Mouse (Mus musculus) adrenal gland, adult 8-10 months (tissue): ENCODE measurements around the gene Cryba4. TPM values are rescaled to one million over a fixed set of nuclear protein-coding genes. Genes with fewer than 3 reads are reported as not detected.
A peak's percentile ranks its signal among the peaks of the same experiment; 100 is the strongest.

ENCODE experiments used
- DNase-seq: peaks from one replicate; pipeline ENCODE4 v3.0.0; 2022
- total RNA-seq, 4 experiments: library from RNA; stranded (reverse); gene quantifications; 2 replicates each; pipeline ENCODE4 v1.2.4; 2022

The Cryba4 gene
- total RNA-seq, 4 experiments from 2014 or later = 42.1 to 126 (median 66.3) TPM

- no peak for DNase-seq
Observed at GRCm38 (mm10) chr5:112265110-112265509, 12.8 kb upstream of the Cryba4 start.

- DNase-seq = no peak
Observed at GRCm38 (mm10) chr5:112264099-112264498, 11.8 kb upstream of the Cryba4 start.

- DNase-seq = no peak
Observed at GRCm38 (mm10) chr5:112260818-112261217, 8.5 kb upstream of the Cryba4 start.

DNA sequence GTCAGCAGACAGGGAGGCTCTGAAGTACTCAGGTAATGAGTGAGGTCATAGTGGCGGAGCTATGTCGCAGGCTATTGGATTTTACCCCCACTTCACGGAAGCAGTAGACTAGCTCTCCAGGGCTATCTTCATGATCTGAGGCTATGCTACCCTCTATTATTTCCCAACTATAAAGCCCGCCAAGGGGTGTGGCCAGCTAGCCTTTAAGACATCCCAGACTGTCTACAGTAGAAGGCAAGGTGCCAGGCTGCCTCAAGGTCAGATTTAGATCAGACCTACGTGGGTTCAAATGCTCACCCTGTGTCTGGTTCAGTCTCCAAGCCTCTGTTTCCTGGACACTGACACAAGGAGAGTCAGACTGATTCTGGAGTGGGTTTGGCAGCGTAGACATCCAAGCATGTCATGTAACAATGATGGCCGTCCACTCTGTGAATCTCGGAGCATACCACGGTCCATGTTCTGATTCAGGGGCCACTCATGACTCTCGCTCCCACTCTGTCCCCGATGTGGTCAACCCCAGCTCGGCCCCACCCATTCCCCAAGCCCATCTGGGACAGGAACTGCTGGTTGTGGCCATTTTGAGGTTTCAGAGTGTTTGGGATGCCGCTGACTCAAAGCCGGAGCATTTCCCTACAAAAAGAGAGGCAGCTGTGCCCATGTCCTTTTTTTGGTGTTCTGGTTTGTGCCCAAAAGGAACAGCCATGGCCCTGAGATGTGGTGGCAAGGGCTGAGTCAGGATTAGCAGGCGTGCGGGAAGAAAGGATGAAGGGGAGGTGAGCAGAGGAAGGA is 7.7 kb upstream of the Cryba4 start:
- DNase-seq = no peak

DNA sequence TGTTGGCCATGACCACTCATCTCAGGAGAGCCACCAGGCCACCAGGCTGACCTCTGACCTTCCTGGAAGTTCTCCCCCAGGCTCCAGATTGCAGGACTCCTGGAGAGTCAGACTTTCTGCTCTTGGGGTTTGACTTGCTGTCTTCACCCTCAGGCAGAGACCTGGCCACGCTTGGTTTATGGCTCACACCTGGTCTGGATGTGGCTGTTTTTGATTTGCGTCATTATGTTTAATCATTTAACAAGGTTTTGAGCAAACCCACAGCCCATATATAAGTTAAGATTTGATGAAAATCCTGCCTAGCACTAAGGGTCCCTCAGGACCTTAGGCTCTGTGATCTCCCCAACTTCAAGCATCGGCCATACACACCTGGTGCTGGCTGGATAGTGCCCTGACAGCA is 5.6 kb upstream of the Cryba4 start:
- no peak for DNase-seq

- no peak for DNase-seq
Observed at GRCm38 (mm10) chr5:112256457-112256856, 4.1 kb upstream of the Cryba4 start.

- peak; percentile 79 for DNase-seq
Observed at GRCm38 (mm10) chr5:112255426-112255825, 3.1 kb upstream of the Cryba4 start, which contains the start of gene Crybb1. Crybb1 (plus strand) TSS chr5:112255815.

- peak; percentile 94 for DNase-seq
Observed at GRCm38 (mm10) chr5:112254282-112254806, 2.0 kb upstream of the Cryba4 start.

DNA sequence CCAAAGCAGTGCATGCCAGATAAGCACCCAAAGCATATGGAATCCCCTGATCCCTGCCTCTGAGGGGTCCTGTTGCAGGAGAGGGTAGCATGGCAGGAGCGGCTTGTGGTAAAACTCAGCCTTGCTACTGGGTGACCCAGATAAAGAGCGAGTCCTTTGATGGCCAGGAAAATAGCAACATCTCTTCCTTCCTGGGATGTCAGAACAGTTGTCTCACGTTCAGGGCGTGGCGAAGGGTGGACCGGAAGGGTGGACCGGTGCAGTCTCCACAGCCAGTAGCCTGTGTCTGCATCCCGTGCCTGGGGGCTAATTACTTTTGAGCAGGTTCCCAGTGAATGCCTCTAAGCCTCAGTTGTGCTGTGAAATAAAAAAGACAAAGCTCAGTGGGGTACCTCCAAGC is 851 bp upstream of the Cryba4 start:
- peak; percentile 73 for DNase-seq

DNA sequence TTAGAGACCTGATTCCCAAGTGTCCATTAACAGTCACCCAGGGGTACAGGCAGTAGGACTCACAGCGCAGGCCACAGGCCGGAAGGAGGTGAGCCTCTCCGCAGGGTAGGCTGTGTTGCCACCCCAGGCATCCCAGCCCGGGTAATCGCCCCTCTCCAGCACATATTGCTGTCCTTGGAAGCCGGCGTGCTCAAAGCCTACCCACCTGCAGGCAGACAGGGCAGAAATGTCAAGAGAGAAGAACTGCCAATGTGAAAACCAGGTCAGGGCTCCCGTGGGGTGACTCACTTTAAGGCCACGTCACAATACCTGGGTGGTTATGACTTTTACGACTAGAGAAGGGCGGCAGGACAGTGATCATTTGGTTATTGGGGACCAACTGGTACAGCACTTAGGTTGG is 3.2 kb downstream of the Cryba4 start:
- peak; percentile 70 for DNase-seq

DNA sequence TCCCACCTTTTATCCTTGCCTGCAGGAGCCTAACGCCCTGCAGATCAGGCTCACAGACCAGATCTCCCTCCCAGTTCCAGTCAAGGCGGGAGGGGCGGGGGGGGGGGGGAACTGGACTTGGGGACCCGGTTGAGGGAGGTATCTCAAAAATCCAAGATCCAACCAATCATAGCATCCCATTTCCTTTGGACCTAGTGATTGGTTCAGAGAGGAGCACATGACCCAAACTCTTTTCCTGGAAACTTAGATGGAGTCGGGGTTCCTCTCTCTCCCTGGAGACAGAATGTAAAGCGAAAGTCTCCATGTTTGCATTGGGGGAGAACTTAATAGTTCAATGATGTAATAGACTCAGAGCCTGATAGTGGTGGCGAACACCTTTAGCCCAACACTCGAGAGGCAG is 4.9 kb downstream of the Cryba4 start:
- DNase-seq = no peak

DNA sequence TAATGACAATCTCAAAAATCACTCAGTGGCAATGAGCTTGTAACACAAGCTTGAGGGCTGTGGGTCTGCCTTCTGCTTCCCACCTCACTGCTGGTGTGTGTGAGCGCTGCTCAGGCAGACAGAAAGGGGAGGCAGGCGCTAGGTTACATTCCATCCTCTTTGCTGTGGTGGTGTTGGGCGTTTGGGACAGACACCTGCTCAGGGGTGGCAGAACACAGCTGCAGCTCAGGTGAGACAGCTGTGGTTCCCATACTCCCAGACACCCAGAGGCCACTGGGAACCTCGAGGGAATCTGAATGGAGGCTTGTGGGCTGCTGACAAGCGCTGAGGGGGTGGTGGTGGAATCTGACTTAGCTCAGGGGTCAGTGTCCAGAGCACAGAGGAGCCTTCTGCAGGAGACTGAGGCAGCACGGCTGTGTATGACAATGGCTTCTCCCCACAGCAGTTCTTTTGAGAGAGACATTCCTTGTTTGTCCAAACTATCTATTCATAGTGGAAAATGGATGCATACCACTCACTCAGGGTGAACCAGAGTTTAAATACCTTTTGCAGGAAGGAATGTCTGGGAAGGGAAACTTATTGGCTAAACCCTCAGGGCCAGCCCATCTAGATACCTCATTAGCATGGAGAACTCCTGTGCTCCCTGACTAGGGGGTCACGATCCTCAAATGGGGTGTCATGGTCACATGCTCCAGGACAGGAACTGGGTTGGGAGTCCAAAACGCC is 7.3 kb downstream of the Cryba4 start:
- no peak for DNase-seq

DNA sequence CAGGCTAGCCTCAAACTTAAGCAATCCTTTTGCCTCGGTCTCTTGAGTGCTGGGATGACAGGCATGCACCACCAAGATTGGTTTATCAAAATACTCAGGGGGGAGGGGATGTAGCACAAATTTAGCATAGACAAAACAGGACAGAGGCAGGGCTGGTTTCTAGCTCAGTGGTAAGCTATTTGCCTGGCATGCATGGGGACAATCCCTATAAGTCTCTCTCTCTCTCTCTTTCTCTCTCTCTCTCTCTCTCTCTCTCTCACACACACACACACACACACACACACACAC is 8.1 kb downstream of the Cryba4 start:
- DNase-seq = no peak

DNA sequence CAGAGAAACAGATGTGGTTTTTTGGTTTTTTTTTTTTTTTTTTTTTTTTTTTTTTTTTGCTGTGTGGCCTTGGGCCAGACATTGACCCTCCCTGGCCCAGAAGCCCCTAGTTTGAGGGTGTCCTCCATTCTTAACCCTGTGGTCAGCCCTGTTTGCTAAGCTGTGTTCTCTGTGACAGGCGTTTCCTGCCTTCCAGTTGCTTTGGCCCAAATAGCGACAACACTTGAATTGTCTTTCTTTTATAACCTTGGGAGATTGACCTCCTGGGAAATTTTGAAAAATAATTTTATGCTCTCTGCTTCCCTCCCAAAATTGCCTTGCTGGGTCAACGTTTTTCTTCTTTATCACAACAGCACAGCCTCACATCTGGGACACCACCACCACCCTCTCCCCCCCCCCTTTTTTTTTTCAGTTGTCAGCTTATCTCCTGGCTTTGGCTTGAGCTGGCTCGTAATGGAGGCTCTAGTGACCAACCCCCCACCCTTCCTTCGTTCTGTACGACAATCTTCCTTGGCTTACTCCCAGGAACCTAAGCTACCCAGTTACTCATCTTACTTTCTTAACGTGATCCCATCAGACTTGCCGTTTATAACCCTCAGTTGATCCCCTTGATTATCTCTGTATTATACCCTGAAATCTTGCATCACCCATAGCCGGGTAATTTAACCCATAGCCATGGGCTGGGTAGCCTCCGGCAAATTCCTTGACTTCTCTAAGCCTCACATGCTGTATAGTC is 8.6 kb downstream of the Cryba4 start:
- no peak for DNase-seq

- DNase-seq = no peak
Observed at GRCm38 (mm10) chr5:112243041-112243440, 9.3 kb downstream of the Cryba4 start.

DNA sequence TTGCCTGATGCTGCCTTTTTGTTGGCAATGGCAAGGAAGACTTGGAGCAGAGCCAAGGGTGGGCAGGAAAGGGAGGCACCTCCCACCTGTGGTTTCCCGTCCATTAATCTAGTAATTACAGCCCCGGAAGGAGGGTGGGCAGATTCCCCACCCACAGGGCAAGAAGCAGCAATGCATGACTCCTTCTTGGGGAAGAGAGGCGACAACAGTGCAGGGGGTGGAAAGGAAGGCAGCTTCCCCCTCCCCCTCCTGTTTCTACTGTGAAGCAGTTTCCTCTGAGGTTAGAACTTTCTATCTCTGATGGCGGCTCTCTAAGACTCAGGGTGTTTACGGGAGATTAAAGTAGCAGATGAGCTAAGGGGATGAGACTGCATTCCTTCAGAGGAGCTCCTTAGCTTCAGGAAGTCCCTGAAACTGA is 9.9 kb downstream of the Cryba4 start:
- DNase-seq = no peak

DNA sequence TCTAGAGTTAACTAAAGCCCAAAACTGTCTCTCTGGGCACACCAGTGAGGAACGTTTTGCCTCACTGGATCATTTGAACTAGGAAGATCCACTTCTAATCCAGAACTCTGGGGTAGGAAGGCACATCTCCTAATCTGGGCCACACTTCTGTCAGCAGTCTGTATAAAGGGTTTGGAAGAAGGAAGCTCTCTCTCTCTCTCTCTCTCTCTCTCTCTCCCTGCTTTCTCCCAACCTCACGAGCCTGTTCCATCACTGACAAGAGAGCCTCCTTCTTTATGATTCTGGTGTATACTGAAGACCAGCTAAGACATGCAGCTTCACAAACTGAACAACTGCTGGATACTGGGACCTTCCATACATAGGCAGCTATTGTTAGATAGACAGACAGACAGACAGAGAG is 10.5 kb downstream of the Cryba4 start:
- no peak for DNase-seq

- peak; percentile 84 for DNase-seq
Observed at GRCm38 (mm10) chr5:112240761-112241160, 11.6 kb downstream of the Cryba4 start.

- no peak for DNase-seq
Observed at GRCm38 (mm10) chr5:112238781-112239482, 13.4 kb downstream of the Cryba4 start.

DNA sequence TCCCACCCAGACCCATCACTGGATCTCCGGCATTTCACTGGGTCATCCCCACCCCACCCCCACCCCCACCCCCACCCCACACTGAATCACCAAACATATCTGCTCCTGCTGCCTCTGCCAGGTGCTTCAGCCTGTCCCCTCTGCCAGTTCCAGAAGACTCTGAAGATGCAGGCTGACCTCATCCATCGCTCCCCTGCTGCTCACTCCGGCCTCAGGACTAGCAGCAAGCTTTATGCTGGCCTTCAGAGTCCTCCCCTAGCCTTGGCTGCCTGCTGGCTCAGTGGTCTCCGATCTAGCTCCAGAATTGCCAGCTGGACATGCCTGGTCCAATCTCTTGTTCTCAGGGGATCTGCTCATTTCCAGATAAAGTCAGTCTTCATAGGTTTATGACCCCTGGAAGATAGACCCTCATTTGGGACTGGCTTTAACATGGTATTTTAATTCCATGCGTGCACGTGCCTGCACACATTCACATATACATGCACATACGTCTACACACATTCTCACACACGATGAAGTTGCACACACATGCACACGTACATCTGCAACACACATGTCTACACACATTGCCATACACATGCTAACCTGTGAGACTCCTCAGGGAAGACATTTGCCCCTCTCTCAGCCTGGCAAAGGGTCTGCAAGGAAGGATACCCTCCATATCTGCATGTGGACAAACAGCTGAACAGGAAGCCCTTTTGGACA is 14.3 kb downstream of the Cryba4 start:
- DNase-seq = no peak

GRCm38 (mm10) chr5:112237439-112237838 is 14.9 kb downstream of the Cryba4 start:
- DNase-seq = no peak

DNA sequence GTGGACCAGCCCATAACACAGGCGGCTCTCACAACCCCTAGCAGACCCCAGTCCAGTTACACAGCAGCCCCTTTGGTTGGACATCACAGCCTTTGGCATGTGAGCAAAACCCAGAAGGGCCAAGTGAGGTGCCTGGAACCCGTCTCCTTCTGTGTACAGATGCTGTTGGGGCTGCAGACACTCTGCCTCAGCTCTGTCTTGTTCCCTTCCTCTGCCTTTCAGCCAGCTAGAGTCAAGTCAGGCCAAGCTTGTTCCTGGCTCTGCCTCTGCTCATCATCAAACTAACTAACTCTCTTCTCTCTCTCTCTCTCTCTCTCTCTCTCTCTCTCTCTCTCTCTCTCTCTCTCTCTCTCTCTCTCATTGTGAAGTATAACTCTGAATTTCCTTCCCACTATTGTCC is 15.7 kb downstream of the Cryba4 start:
- DNase-seq = no peak
